Mouse (Mus musculus): ENCODE results near the gene Gm27029.
"Not testable (repeated sequence)": the region's sequence is repeated elsewhere in the genome, so short reads cannot be mapped to it uniquely, and the experiment has no call there.

Gm27029 gene

DNA sequence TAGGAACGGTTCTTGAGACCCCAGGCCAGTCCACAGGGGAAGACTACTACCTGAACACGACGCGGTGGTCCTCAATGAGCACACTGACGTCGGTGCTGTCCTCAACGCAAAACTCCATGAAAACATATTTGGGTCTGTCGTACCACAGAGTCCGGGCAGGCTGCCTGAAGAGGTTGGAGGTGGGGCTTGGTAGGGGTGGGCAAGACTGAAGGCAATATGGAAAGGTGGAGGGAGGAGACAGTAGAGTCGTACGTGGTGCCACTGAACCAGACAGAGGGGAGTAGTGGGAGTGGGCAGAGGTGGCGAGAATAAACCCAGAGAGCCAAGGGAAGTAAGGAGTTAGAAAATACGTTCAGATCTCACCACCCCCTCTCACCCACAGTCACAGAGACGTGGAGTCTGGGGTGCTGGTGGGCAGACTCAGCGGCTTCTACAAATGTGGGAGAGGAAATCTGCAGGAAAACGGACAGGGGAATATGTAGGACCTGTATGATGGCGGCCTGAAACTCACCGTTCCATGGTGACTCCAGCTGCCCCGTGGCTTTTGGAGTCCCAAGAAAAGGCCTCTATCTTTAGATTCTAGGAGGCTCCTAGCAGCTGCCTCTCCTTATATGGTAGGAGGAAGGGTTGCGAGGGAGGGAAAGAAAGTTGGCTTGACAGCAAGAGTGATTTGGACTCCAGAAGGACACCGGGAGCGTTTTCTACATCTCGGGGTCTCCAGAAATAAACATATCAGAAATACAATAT lies at the start of gene Gm27029:
Gene Gm27029, minus strand, starts transcription at position 692 of the 747 bp plus-strand sequence.
- peak; percentile 68 for DNase-seq (ENCODE audit: low read depth, low spot score)

DNA sequence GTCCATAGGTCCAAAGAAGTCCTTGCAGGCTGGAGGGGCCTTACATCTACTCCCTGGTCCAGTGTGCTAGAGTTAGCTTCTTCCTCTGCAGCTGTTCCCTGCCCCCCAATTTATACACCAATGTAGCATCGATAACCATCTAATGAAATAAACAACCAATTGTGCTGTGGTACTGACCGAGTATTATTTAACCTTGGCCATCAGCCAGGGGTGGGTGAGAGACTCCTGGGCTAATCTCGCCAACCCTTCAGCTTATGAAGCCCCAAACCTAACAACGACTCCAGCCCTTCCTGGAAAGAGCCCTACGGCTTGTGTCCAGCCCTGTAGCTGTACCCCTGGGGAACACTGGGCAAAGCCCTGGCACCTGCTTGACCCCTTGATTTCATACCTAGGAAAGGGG lies 49.7 kb upstream of the Gm27029 start:
- no peak for DNase-seq (ENCODE audit: low read depth, low spot score)

DNA sequence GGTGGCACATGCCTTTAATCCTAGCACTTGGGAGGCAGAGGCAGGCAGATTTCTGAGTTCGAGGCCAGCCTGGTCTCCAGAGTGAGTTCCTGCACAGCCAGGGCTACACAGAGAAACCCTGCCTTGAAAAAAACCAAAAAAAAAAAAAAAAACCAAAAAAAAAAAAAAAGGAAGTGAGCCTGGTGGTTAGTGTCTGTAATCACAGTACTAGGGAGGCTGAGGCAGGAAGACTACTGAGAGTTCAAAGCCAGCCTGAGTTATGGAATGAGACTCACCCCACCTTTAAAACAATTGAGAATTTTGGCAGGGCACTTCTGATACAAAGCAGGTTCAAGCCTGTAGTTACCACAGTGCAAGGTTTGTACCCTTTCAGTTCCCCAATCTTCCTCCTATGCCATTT lies 49.1 kb upstream of the Gm27029 start:
- DNase-seq (ENCODE audit: low read depth, low spot score): not testable (repeated sequence)

DNA sequence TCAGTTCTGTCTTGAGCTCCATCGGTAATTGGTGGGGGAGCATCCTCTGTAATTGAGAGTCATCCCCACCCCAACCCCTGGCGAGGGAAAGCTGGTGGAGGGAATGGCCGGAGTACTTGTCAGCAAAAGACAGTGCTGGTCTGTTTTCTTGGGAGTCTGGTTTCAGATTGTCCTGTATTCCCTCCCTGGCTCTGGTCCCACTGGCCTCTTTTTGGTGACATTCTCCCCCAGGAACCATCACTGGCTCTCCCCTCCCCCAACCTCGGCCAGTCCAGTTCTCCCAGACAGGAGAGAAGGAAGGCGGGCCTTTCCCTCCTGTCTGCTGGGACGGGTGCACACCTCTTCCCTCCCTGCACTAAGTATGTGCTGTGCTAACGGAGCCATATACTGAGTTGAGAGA lies 47.7 kb upstream of the Gm27029 start:
- DNase-seq (ENCODE audit: low read depth, low spot score): no peak

DNA sequence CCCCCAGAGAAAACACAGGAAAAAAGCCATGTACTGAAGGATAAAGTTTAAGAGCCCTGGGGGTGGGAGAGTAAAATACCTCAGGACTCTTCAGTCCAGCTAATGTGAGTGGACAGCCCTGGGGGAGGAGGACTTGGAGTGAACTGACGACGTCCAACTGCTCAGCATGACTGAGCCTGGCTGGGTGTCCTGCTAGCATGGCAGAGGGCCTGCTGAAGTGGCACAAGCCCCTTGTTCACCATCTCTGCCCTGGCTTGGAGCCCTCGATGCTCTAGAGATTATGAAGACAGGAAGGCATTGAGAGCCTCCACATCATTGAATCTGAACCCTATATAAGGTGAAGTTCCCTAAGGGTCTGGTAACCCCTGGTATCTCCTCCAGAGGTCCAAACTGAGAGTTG lies 47.3 kb upstream of the Gm27029 start:
- DNase-seq (ENCODE audit: low read depth, low spot score): no peak

GRCm38 (mm10) chr11:101470206-101470605 lies 45.6 kb upstream of the Gm27029 start:
- DNase-seq (ENCODE audit: low read depth, low spot score): peak; percentile 37

- no peak for DNase-seq (ENCODE audit: low read depth, low spot score)
Measured at GRCm38 (mm10) chr11:101469155-101469554, 44.6 kb upstream of the Gm27029 start.

DNA sequence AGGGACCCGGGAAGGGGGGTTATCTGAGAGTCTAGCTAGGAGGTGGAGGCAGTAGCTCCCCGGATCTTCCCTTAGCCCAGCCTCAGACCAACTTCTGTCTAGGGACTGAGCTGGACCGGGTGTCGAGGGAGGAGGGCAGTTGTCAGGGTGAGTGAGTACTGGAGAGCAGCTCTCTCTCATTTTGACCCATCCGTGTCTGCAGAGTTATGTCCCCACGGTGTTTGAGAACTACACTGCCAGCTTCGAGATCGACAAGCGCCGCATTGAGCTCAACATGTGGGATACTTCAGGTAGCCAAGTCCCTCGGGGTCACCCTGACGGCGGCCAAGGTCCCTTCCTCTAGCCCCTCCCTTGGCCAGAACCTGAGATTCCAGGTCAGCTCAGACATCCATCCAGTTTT lies 44.1 kb upstream of the Gm27029 start:
- DNase-seq (ENCODE audit: low read depth, low spot score): no peak

- peak; percentile 63 for DNase-seq (ENCODE audit: low read depth, low spot score)
Measured at GRCm38 (mm10) chr11:101468263-101468688, 43.7 kb upstream of the Gm27029 start.

DNA sequence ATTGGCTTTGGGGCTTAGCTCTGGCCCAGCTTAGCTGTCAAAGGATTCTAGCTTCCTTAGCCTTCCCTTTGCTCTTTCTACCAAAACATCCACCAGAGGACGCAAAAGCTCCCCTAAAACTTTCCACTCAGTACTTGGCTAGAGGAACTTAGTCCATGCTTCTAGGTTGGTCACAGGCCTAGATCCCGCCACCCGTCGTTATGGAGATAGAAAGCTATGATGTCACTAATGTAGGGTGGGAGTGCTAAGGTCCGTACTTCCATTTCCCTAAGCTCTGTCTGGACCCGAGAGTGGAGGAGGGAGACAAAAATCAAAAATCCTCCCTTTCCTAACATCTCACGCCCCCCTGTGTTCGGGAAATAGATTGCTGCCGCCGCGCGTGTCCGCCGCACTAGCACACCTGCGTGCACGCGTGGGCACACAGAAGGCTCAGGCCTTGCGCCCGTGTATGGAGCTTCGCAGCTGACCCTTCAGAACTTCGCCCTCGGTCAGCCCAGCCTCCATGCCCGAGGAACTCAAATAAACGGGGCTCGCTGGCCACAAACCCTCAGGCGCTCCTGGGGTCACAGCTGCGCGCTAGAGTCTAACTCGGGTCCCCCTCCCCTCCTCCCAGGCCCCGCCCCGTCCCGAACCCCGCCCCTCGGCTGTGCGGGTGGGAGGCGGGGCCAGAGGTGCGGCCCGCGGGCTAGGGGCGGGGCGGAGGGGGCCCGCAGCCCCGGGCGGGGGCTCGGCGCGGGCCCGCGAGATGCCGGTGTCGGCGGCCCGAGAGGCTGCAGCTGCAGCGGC lies 43.1 kb upstream of the Gm27029 start:
- DNase-seq (ENCODE audit: low read depth, low spot score): peak; percentile 92

- not testable (repeated sequence) for DNase-seq (ENCODE audit: low read depth, low spot score)
Measured at GRCm38 (mm10) chr11:101466552-101466950, 42.0 kb upstream of the Gm27029 start.

- peak; percentile 75 for DNase-seq (ENCODE audit: low read depth, low spot score)
Measured at GRCm38 (mm10) chr11:101465869-101466551, 41.4 kb upstream of the Gm27029 start, which contains the start of gene Vat1. Gene Vat1, minus strand, starts transcription at chr11:101466230.

DNA sequence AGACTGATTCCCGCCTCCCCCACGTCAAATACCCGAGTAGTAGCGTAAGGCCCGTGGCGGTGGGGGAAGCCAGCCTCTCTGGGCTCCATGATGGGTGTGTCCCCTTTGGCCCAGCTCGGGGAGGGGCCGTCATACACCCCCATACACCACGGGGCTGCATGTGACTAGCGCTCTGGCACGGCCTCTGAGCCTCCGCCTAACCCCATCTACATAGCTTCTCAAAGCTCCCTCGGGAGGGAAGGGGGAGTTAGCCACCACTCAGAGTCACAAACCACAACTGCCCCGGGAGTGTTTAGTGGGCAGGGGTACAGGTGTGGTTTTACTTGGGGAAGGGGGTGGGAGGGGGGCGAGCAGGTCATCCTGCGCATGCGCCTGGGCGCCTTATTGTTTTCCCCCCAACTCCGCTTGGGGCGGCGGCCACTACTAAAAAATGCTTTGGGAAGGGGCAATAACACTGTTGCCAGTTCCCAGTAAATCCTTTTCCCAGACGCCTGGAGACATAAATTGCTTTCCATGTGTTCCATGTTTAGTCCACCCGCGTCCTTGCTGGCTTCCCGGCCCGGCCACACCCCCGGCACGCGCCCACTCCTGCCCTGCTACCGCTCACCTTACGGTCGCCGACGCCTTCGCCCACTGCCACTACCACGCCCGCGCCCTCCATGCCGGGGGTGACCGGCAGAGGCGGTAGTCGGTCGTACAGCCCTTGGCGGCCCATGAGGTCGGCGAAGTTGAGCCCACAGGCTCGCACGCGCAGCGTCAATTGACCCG lies 40.7 kb upstream of the Gm27029 start:
- DNase-seq (ENCODE audit: low read depth, low spot score): peak; percentile 89

- peak; percentile 65 for DNase-seq (ENCODE audit: low read depth, low spot score)
Measured at GRCm38 (mm10) chr11:101464211-101465100, 39.9 kb upstream of the Gm27029 start, which contains the start of gene Rnd2. Gene Rnd2, plus strand, starts transcription at chr11:101464999.

DNA sequence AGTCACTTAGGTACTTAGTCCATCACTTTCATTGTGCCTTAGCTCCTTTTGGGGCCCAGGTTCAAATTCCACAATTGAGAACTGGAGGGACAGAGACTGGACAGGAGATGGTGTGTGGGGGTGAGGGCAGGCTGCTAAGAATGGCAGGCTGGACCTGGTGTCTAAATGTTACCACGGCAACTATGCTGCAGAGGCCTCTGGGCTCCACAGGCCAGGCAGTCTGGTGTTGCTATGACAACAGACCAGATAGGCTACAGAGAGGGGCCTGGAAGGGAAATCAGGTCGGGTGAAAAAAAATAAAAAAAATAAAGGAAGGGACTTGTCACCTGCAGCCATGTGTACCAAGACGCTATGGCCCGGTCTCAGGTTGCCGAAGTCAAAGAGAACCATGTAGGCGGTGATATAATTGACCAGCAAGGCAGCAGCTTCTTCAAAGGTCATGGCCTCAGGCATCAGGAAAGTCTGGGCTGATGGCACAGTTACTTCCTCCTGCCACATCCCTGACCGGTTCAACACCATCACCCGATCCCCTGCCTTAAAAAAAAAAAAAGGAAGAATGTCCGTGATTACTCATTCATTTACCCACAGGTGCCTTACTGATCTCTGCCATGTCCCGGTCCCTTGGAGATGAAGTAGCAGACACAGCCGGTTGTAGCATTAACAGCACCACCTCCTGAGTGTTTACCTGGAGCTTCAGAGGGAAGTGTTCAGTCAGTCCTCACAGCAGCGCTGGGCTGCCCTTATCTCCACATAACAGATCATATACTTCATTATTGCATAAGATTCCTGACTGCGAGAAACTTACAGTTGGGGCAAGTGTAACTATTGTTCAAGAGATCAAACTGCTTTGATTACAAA lies 38.2 kb upstream of the Gm27029 start:
- DNase-seq (ENCODE audit: low read depth, low spot score): peak; percentile 83

GRCm38 (mm10) chr11:101462141-101462540 lies 37.5 kb upstream of the Gm27029 start:
- DNase-seq (ENCODE audit: low read depth, low spot score): no peak

DNA sequence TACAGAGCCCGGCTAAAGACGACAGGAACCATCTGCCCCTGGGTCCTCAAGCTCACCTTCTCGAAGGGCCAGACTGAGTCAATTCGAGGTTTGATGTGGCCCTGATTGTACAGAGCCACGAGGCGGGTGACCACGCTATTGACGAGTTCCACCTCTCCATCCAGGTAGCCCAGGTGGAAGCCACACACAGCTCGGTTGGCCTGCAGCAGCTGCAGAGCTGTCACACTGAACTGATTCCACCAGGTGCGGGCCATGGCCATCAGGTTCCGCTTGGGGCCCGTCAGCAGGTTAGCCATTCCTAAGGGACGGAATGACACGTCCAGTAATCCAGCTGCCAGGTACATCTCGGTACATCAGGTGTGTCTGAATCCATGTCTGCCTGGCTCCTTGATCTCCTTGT lies 35.7 kb upstream of the Gm27029 start:
- no peak for DNase-seq (ENCODE audit: low read depth, low spot score)

GRCm38 (mm10) chr11:101459716-101460115 lies 35.1 kb upstream of the Gm27029 start:
- DNase-seq (ENCODE audit: low read depth, low spot score): no peak

DNA sequence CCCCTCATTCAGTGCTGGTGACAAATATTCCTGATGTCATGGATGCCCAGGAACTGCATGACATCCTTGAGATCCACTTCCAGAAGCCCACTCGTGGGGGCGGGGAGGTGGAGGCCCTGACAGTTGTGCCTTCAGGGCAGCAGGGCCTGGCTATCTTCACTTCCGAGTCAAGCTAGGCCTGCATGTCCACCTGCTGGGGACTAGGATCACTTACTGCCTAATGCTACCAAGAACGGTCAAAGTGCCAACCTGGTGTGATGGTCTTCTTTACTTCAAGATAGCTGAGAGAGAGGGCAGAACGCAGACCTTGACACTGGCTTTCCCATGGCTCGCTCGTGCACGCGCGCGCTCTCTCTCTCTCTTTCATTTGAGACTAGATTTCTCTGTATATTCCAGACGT lies 33.6 kb upstream of the Gm27029 start:
- DNase-seq (ENCODE audit: low read depth, low spot score): no peak

All from R1 (cell line).